Mouse (Mus musculus) hindbrain, embryonic 13.5 days (tissue): ENCODE measurements around the gene Itpr2. TPM values are rescaled to one million over a fixed set of nuclear protein-coding genes. Genes with fewer than 3 reads are reported as not detected.

Source experiments
- ATAC-seq: fragments of 200-750 bp; cut with Nextera tagmentation; 2 replicates; pipeline ENCODE4 v1.8.0; 2017; ENCODE audit warnings: moderate TSS enrichment; ENCODE audit not compliant: low FRiP score
- H3K27ac ChIP-seq: fragments of 300-500 bp; sonication (generic); 2 replicates; pipeline ENCODE4 v1.5.1; 2015; ENCODE audit warnings: inconsistent platforms, mild to moderate bottlenecking, moderate library complexity
- H3K27me3 ChIP-seq: fragments of 300-500 bp; sonication (generic); 2 replicates; pipeline ENCODE4 v1.6.1; 2015; ENCODE audit warnings: mild to moderate bottlenecking, inconsistent platforms
- H3K36me3 ChIP-seq: fragments of 300-500 bp; sonication (generic); 2 replicates; pipeline ENCODE4 v1.6.1; 2015; ENCODE audit warnings: mild to moderate bottlenecking, inconsistent platforms
- H3K4me1 ChIP-seq: fragments of 300-500 bp; sonication (generic); replicated peaks from 2 replicates; pipeline ENCODE4 v1.6.1; 2015; ENCODE audit warnings: inconsistent platforms
- H3K4me2 ChIP-seq: fragments of 300-500 bp; sonication (generic); 2 replicates; pipeline ENCODE4 v1.6.1; 2015; ENCODE audit warnings: inconsistent platforms, mild to moderate bottlenecking, moderate library complexity
- H3K4me3 ChIP-seq: fragments of 300-500 bp; sonication (generic); 2 replicates; pipeline ENCODE4 v1.5.1; 2015; ENCODE audit warnings: mild to moderate bottlenecking, inconsistent platforms
- H3K9ac ChIP-seq: fragments of 300-500 bp; sonication (generic); 2 replicates; pipeline ENCODE4 v1.6.1; 2015; ENCODE audit warnings: mild to moderate bottlenecking, inconsistent platforms
- H3K9me3 ChIP-seq: fragments of 300-500 bp; sonication (generic); 2 replicates; pipeline ENCODE4 v1.6.1; 2016; ENCODE audit warnings: inconsistent platforms
- WGBS: fragments of 180-500 bp; shearing (Covaris S2); methylation state at CpG from one replicate; pipeline ENCODE4 v1.1.7; 2015; 5-methylcytosine and 5-hydroxymethylcytosine counted together
- polyA plus RNA-seq: library from polyadenylated mRNA; unstranded; fragments of >200 nt; fragmentation: Nextera tagmentation; extraction: Ambion mirVana; gene quantifications from 2 replicates; pipeline ENCODE4 v1.2.1, GENCODE M21; 2015

Itpr2 gene
- polyA plus RNA-seq, 1 experiment from 2014 or later: 5.5 TPM

- Histone ChIP-seq H3K9ac (no peak overlapping the region), H3K4me3 (no peak overlapping the region), H3K27me3 (no peaks in the 10 kb centered on the region), H3K4me1 (no peaks in the 10 kb centered on the region), H3K36me3 (no peaks in the 10 kb centered on the region), H3K4me2 (no peak overlapping the region), H3K27ac (no peak overlapping the region), H3K9me3 (no peaks in the 10 kb centered on the region)
- ATAC-seq: no peak
- 66% methylated on average over 4 of the region's 4 CpGs for WGBS
These were observed 144.1 kb downstream of the Itpr2 start for GRCm38 (mm10) chr6:146357911-146358310.

- Histone ChIP-seq H3K9ac (no peak overlapping the region), H3K27ac (no peak overlapping the region)
- 67% methylated on average over 9 of the region's 9 CpGs for WGBS
These were observed 149.7 kb downstream of the Itpr2 start for GRCm38 (mm10) chr6:146352258-146352805.

GRCm38 (mm10) chr6:146351816-146352215 lies 150.2 kb downstream of the Itpr2 start:
- no peak overlapping the region for H3K27ac ChIP-seq
- H3K4me1 ChIP-seq: no peaks in the 10 kb centered on the region
- no peaks in the 10 kb centered on the region for H3K9me3 ChIP-seq
- no peak overlapping the region for H3K9ac ChIP-seq
- no peaks in the 10 kb centered on the region for H3K36me3 ChIP-seq
- H3K27me3 ChIP-seq: no peaks in the 10 kb centered on the region
- no peak for ATAC-seq
- H3K4me2 ChIP-seq: no peak overlapping the region
- H3K4me3 ChIP-seq: no peak overlapping the region
- WGBS: 69% methylated on average over 7 of the region's 7 CpGs

More at GRCm38 (mm10) chr6:146352258-146352805, 149.7 kb downstream of the Itpr2 start:
- no peak for ATAC-seq
- Histone ChIP-seq H3K4me2 (no peak overlapping the region), H3K36me3 (no peaks in the 10 kb centered on the region), H3K27me3 (no peaks in the 10 kb centered on the region), H3K9me3 (no peaks in the 10 kb centered on the region), H3K4me1 (no peaks in the 10 kb centered on the region), H3K4me3 (no peak overlapping the region)

- H3K4me1 ChIP-seq: peaks cover 12% of the 10 kb centered on the region
- WGBS: 57% methylated on average over 4 of the region's 4 CpGs
- no peak overlapping the region for H3K4me3 ChIP-seq
- no peak for ATAC-seq
- no peaks in the 10 kb centered on the region for H3K9me3 ChIP-seq
- H3K27me3 ChIP-seq: no peaks in the 10 kb centered on the region
- H3K4me2 ChIP-seq: no peak overlapping the region
- H3K27ac ChIP-seq: no peak overlapping the region
- no peak overlapping the region for H3K9ac ChIP-seq
- H3K36me3 ChIP-seq: no peaks in the 10 kb centered on the region
These were observed 154.5 kb downstream of the Itpr2 start for GRCm38 (mm10) chr6:146347568-146347967.

- Histone ChIP-seq H3K4me3 (no peak overlapping the region), H3K27me3 (no peaks in the 10 kb centered on the region), H3K4me1 (peaks cover 14% of the 10 kb centered on the region), H3K9ac (no peak overlapping the region), H3K36me3 (no peaks in the 10 kb centered on the region), H3K9me3 (no peaks in the 10 kb centered on the region), H3K4me2 (no peak overlapping the region), H3K27ac (no peak overlapping the region)
- 92% methylated on average over 8 of the region's 8 CpGs for WGBS
- no peak for ATAC-seq
These were observed 155.4 kb downstream of the Itpr2 start for GRCm38 (mm10) chr6:146346545-146347195.

GRCm38 (mm10) chr6:146344732-146345131 lies 157.3 kb downstream of the Itpr2 start:
- peaks cover 14% of the 10 kb centered on the region for H3K4me1 ChIP-seq
- 96% methylated on average over 3 of the region's 3 CpGs for WGBS
- H3K27ac ChIP-seq: no peak overlapping the region
- ATAC-seq: no peak
- no peaks in the 10 kb centered on the region for H3K36me3 ChIP-seq
- H3K4me3 ChIP-seq: no peak overlapping the region
- no peak overlapping the region for H3K4me2 ChIP-seq
- H3K27me3 ChIP-seq: no peaks in the 10 kb centered on the region
- no peaks in the 10 kb centered on the region for H3K9me3 ChIP-seq
- no peak overlapping the region for H3K9ac ChIP-seq

- Histone ChIP-seq H3K4me3 (no peak overlapping the region), H3K4me2 (no peak overlapping the region), H3K27ac (no peak overlapping the region), H3K4me1 (peaks cover 14% of the 10 kb centered on the region), H3K27me3 (no peaks in the 10 kb centered on the region), H3K9ac (no peak overlapping the region), H3K36me3 (no peaks in the 10 kb centered on the region), H3K9me3 (no peaks in the 10 kb centered on the region)
- ATAC-seq: no peak
- WGBS: 37% methylated on average over 10 of the region's 10 CpGs
These were observed 158.2 kb downstream of the Itpr2 start for GRCm38 (mm10) chr6:146343671-146344384.

- H3K4me1 ChIP-seq: peaks cover 14% of the 10 kb centered on the region
- no peaks in the 10 kb centered on the region for H3K27me3 ChIP-seq
- no peak for ATAC-seq
- no peak overlapping the region for H3K9ac ChIP-seq
- H3K9me3 ChIP-seq: no peaks in the 10 kb centered on the region
- H3K36me3 ChIP-seq: no peaks in the 10 kb centered on the region
- no peak overlapping the region for H3K4me3 ChIP-seq
- WGBS: 11% methylated on average over 6 of the region's 6 CpGs
- no peak overlapping the region for H3K27ac ChIP-seq
- H3K4me2 ChIP-seq: no peak overlapping the region
These were observed 159.0 kb downstream of the Itpr2 start for GRCm38 (mm10) chr6:146342995-146343394.

GRCm38 (mm10) chr6:146341934-146342333 lies 160.1 kb downstream of the Itpr2 start:
- Histone ChIP-seq H3K36me3 (no peaks in the 10 kb centered on the region), H3K9me3 (no peaks in the 10 kb centered on the region), H3K27ac (no peak overlapping the region), H3K4me2 (no peak overlapping the region), H3K9ac (no peak overlapping the region), H3K4me3 (no peak overlapping the region), H3K4me1 (peaks cover 14% of the 10 kb centered on the region), H3K27me3 (no peaks in the 10 kb centered on the region)
- 82% methylated on average over 3 of the region's 3 CpGs for WGBS
- no peak for ATAC-seq

GRCm38 (mm10) chr6:146341413-146341812 lies 160.6 kb downstream of the Itpr2 start:
- no peak overlapping the region for H3K4me3 ChIP-seq
- H3K4me1 ChIP-seq: peaks cover 14% of the 10 kb centered on the region
- H3K4me2 ChIP-seq: no peak overlapping the region
- no peak overlapping the region for H3K9ac ChIP-seq
- WGBS: 90% methylated on average over 3 of the region's 3 CpGs
- no peaks in the 10 kb centered on the region for H3K27me3 ChIP-seq
- H3K27ac ChIP-seq: no peak overlapping the region
- no peaks in the 10 kb centered on the region for H3K9me3 ChIP-seq
- H3K36me3 ChIP-seq: no peaks in the 10 kb centered on the region
- no peak for ATAC-seq

- no peak for ATAC-seq
- 78% methylated on average over 5 of the region's 5 CpGs for WGBS
- no peak overlapping the region for H3K27ac ChIP-seq
These were observed 161.1 kb downstream of the Itpr2 start for GRCm38 (mm10) chr6:146340951-146341350.

GRCm38 (mm10) chr6:146339779-146340178 lies 162.2 kb downstream of the Itpr2 start:
- Histone ChIP-seq H3K27me3 (no peaks in the 10 kb centered on the region), H3K9me3 (no peaks in the 10 kb centered on the region), H3K36me3 (no peaks in the 10 kb centered on the region), H3K9ac (no peak overlapping the region), H3K4me1 (peaks cover 14% of the 10 kb centered on the region), H3K4me3 (no peak overlapping the region), H3K4me2 (no peak overlapping the region), H3K27ac (no peak overlapping the region)
- 68% methylated on average over 10 of the region's 10 CpGs for WGBS
- no peak for ATAC-seq

More at GRCm38 (mm10) chr6:146340951-146341350, 161.1 kb downstream of the Itpr2 start:
- Histone ChIP-seq H3K4me1 (peaks cover 14% of the 10 kb centered on the region), H3K27me3 (no peaks in the 10 kb centered on the region), H3K9ac (no peak overlapping the region), H3K4me3 (no peak overlapping the region), H3K36me3 (no peaks in the 10 kb centered on the region), H3K9me3 (no peaks in the 10 kb centered on the region), H3K4me2 (no peak overlapping the region)
